Mouse (Mus musculus): ENCODE measurements at regions not wholly inside any gene's neighbourhood (a gene's known extent, or its start where the extent isn't known, plus 50 kb on each side); places are given as distances from the start of the nearest gene placed in this dataset.

GRCm38 (mm10) chr3:52701601-52702000, 315.4 kb downstream of the Cog6 start:
- H3K4me1 ChIP-seq (replicated peaks; ENCODE audit: low read depth, low read length) = no peaks in the 10 kb centered on the region
- H3K36me3 ChIP-seq (ENCODE audit: insufficient read depth, low read length) = no peaks in the 10 kb centered on the region
- no peaks in the 10 kb centered on the region for H3K27me3 ChIP-seq (ENCODE audit: insufficient read depth, low read length)
- TF ChIP-seq NANOG (IDR thresholded peaks at IDR 0.05; ENCODE audit: borderline replicate concordance, low read length) (no peak), POU5F1 (IDR thresholded peaks at IDR 0.05; ENCODE audit: borderline replicate concordance, low read length) (no peak), CTCF (conservative IDR thresholded peaks at IDR 0.05; ENCODE audit: low read length) (no peak)
- peaks cover 26% of the 10 kb centered on the region for H3K9me3 ChIP-seq (ENCODE audit: low read length)
- no peak overlapping the region for H3K4me3 ChIP-seq (replicated peaks; ENCODE audit: low read length)

- TF ChIP-seq POU5F1 (IDR thresholded peaks at IDR 0.05; ENCODE audit: borderline replicate concordance, low read length) (no peak), NANOG (IDR thresholded peaks at IDR 0.05; ENCODE audit: borderline replicate concordance, low read length) (no peak), CTCF (conservative IDR thresholded peaks at IDR 0.05; ENCODE audit: low read length) (no peak)
These were observed 323.2 kb downstream of the Cog6 start for GRCm38 (mm10) chr3:52693813-52694212.

GRCm38 (mm10) chr3:52685434-52686181, 331.4 kb downstream of the Cog6 start:
- peaks cover 4% of the 10 kb centered on the region; the same call in 1 of the 2 replicates for H3K27me3 ChIP-seq (ENCODE audit: insufficient read depth, low read length)
- H3K4me3 ChIP-seq (replicated peaks; ENCODE audit: low read length) = no peak overlapping the region
- TF ChIP-seq POU5F1 (IDR thresholded peaks at IDR 0.05; ENCODE audit: borderline replicate concordance, low read length) (no peak), CTCF (conservative IDR thresholded peaks at IDR 0.05; ENCODE audit: low read length) (no peak), NANOG (IDR thresholded peaks at IDR 0.05; ENCODE audit: borderline replicate concordance, low read length) (no peak)
- no peaks in the 10 kb centered on the region for H3K36me3 ChIP-seq (ENCODE audit: insufficient read depth, low read length)
- H3K9me3 ChIP-seq (ENCODE audit: low read length) = peaks cover 17% of the 10 kb centered on the region
- H3K4me1 ChIP-seq (replicated peaks; ENCODE audit: low read depth, low read length) = no peaks in the 10 kb centered on the region

More at GRCm38 (mm10) chr3:52693813-52694212, 323.2 kb downstream of the Cog6 start:
- Histone ChIP-seq H3K27me3 (ENCODE audit: insufficient read depth, low read length) (peaks cover under 1% of the 10 kb centered on the region; the same call in 1 of the 2 replicates), H3K4me1 (replicated peaks; ENCODE audit: low read depth, low read length) (no peaks in the 10 kb centered on the region), H3K9me3 (ENCODE audit: low read length) (peaks cover 27% of the 10 kb centered on the region), H3K36me3 (ENCODE audit: insufficient read depth, low read length) (no peaks in the 10 kb centered on the region), H3K4me3 (replicated peaks; ENCODE audit: low read length) (no peak overlapping the region)

- H3K4me3 ChIP-seq (replicated peaks; ENCODE audit: low read length) = no peak overlapping the region
- H3K27me3 ChIP-seq (ENCODE audit: insufficient read depth, low read length) = no peaks in the 10 kb centered on the region
- peaks cover 22% of the 10 kb centered on the region for H3K9me3 ChIP-seq (ENCODE audit: low read length)
- H3K36me3 ChIP-seq (ENCODE audit: insufficient read depth, low read length) = no peaks in the 10 kb centered on the region
- H3K4me1 ChIP-seq (replicated peaks; ENCODE audit: low read depth, low read length) = no peaks in the 10 kb centered on the region
- TF ChIP-seq NANOG (IDR thresholded peaks at IDR 0.05; ENCODE audit: borderline replicate concordance, low read length) = peak; percentile 89; the same call in 1 of the 2 replicates
- no peak for TF ChIP-seq POU5F1 (IDR thresholded peaks at IDR 0.05; ENCODE audit: borderline replicate concordance, low read length)
These were observed 336.1 kb downstream of the Cog6 start for GRCm38 (mm10) chr3:52680824-52681388.

- H3K36me3 ChIP-seq (ENCODE audit: insufficient read depth, low read length) = no peaks in the 10 kb centered on the region
- H3K4me1 ChIP-seq (replicated peaks; ENCODE audit: low read depth, low read length) = no peaks in the 10 kb centered on the region
- H3K27me3 ChIP-seq (ENCODE audit: insufficient read depth, low read length) = peaks cover 2% of the 10 kb centered on the region; the same call in 1 of the 2 replicates
- H3K4me3 ChIP-seq (replicated peaks; ENCODE audit: low read length) = no peak overlapping the region
- peaks cover 9% of the 10 kb centered on the region; the same call in 1 of the 2 replicates for H3K9me3 ChIP-seq (ENCODE audit: low read length)
- TF ChIP-seq NANOG (IDR thresholded peaks at IDR 0.05; ENCODE audit: borderline replicate concordance, low read length) (no peak), POU5F1 (IDR thresholded peaks at IDR 0.05; ENCODE audit: borderline replicate concordance, low read length) (no peak), CTCF (conservative IDR thresholded peaks at IDR 0.05; ENCODE audit: low read length) (no peak)
These were observed 340.0 kb downstream of the Cog6 start for GRCm38 (mm10) chr3:52676886-52677670.

GRCm38 (mm10) chr3:52670628-52671028, 346.4 kb downstream of the Cog6 start:
- Histone ChIP-seq H3K27me3 (ENCODE audit: insufficient read depth, low read length) (peaks cover 25% of the 10 kb centered on the region; the same call in 1 of the 2 replicates), H3K36me3 (ENCODE audit: insufficient read depth, low read length) (no peaks in the 10 kb centered on the region), H3K4me1 (replicated peaks; ENCODE audit: low read depth, low read length) (peaks cover 10% of the 10 kb centered on the region), H3K9me3 (ENCODE audit: low read length) (no peaks in the 10 kb centered on the region), H3K4me3 (replicated peaks; ENCODE audit: low read length) (no peak overlapping the region)
- no peak for TF ChIP-seq CTCF (conservative IDR thresholded peaks at IDR 0.05; ENCODE audit: low read length)
- TF ChIP-seq POU5F1 (IDR thresholded peaks at IDR 0.05; ENCODE audit: borderline replicate concordance, low read length) = no peak
- no peak for TF ChIP-seq NANOG (IDR thresholded peaks at IDR 0.05; ENCODE audit: borderline replicate concordance, low read length)

GRCm38 (mm10) chr3:52663161-52663602, 353.9 kb downstream of the Cog6 start:
- no peaks in the 10 kb centered on the region for H3K36me3 ChIP-seq (ENCODE audit: insufficient read depth, low read length)
- H3K4me1 ChIP-seq (replicated peaks; ENCODE audit: low read depth, low read length) = peaks cover 35% of the 10 kb centered on the region
- TF ChIP-seq NANOG (IDR thresholded peaks at IDR 0.05; ENCODE audit: borderline replicate concordance, low read length) (no peak), POU5F1 (IDR thresholded peaks at IDR 0.05; ENCODE audit: borderline replicate concordance, low read length) (no peak), CTCF (conservative IDR thresholded peaks at IDR 0.05; ENCODE audit: low read length) (no peak)
- H3K27me3 ChIP-seq (ENCODE audit: insufficient read depth, low read length) = peaks cover 4% of the 10 kb centered on the region; the same call in 1 of the 2 replicates
- no peak overlapping the region for H3K4me3 ChIP-seq (replicated peaks; ENCODE audit: low read length)
- no peaks in the 10 kb centered on the region for H3K9me3 ChIP-seq (ENCODE audit: low read length)
